Mouse (Mus musculus) kidney, adult 18-20 months (tissue): Measurements from ENCODE around the gene Acsm2.
A peak's percentile ranks its signal among the peaks of the same experiment; 100 is the strongest.

Experiments
- DNase-seq: peaks from one replicate; pipeline ENCODE4 v3.0.0; 2021

Acsm2 gene

GRCm38 (mm10) chr7:119594530-119595107, 40.5 kb downstream of the Acsm2 start:
- peak; percentile 44 for DNase-seq

- no peak for DNase-seq
Observed at GRCm38 (mm10) chr7:119595306-119595705, 41.2 kb downstream of the Acsm2 start.

- peak; percentile 38 for DNase-seq
Observed at GRCm38 (mm10) chr7:119596536-119596935, 42.4 kb downstream of the Acsm2 start.

GRCm38 (mm10) chr7:119601195-119601953, 47.2 kb downstream of the Acsm2 start:
- no peak for DNase-seq

- DNase-seq, result no peak
Observed at GRCm38 (mm10) chr7:119601954-119602317, 47.8 kb downstream of the Acsm2 start.

GRCm38 (mm10) chr7:119604903-119605483, 50.9 kb downstream of the Acsm2 start:
- peak; percentile 41 for DNase-seq

GRCm38 (mm10) chr7:119605926-119606663, 52.0 kb downstream of the Acsm2 start:
- peak; percentile 50 for DNase-seq

- no peak for DNase-seq
Observed at GRCm38 (mm10) chr7:119606664-119607076, 52.5 kb downstream of the Acsm2 start, which contains the start of gene Acsm1. Acsm1 (plus strand) TSS chr7:119607026.

GRCm38 (mm10) chr7:119607796-119608515, 53.8 kb downstream of the Acsm2 start:
- DNase-seq, result no peak

GRCm38 (mm10) chr7:119616531-119616930, 62.4 kb downstream of the Acsm2 start:
- peak; percentile 51 for DNase-seq

GRCm38 (mm10) chr7:119617593-119617992, 63.5 kb downstream of the Acsm2 start:
- DNase-seq, result peak; percentile 70

GRCm38 (mm10) chr7:119618209-119618935, 64.2 kb downstream of the Acsm2 start:
- DNase-seq, result peak; percentile 39

GRCm38 (mm10) chr7:119620157-119620556, 66.0 kb downstream of the Acsm2 start:
- DNase-seq, result no peak

- DNase-seq, result no peak
Observed at GRCm38 (mm10) chr7:119638773-119639172, 84.6 kb downstream of the Acsm2 start.

GRCm38 (mm10) chr7:119642307-119642706, 88.2 kb downstream of the Acsm2 start:
- DNase-seq, result no peak
